21 mouse cellular contexts compared by ENCODE assay signal in the genomic region with DNA sequence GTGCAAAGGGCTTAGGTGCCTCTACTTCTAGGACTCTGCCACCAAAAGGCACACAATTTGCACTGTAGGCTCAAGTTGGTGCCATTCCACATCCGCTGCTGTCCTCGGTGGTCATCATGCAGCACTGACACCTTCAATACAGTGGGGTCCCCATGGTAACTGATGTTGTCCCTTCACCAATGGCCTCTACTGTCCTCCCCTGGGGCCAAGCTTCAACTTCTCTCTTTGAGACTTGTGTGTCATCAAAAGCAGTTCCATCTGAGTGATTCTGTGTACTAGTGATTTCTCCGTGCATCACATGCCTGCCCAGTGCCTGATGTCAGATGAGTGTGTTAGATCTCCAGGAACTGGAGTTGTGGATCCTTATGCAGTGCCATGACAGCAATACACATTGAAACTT.
"Had no signal": no experiment of that assay in that cellular context is flagged by ENCODE, and none has a peak within 500 bp of the region (broad histone marks: within the 10 kb centered on the region; RNA-seq: fewer than 3 reads in every experiment).

No protein-coding gene starts in this region.

- H3K36me3 ChIP-seq: liver, embryonic 13.5 days; liver, embryonic 15.5 days; lung, embryonic 15.5 days; neural tube, embryonic 13.5 days; neural tube, embryonic 15.5 days had no signal

- DNase-seq: liver, embryonic 13.5 days; liver, postnatal 0 days; lung, adult 2 months; lung, postnatal 14 days; lung, postnatal 36 days; right cerebral cortex, postnatal 14 days; spleen, adult 18-20 months; thymus, adult 18-20 months; thymus, postnatal 14 days; thymus, postnatal 4 days had no signal

- H3K27me3 ChIP-seq: liver, embryonic 13.5 days; liver, embryonic 15.5 days; lung, embryonic 15.5 days; megakaryocyte, embryonic 14.5 days; neural tube, embryonic 13.5 days; neural tube, embryonic 15.5 days had no signal

- H3K27ac ChIP-seq: liver, embryonic 13.5 days; liver, embryonic 15.5 days; lung, embryonic 15.5 days; macrophage; neural tube, embryonic 13.5 days; neural tube, embryonic 15.5 days had no signal

- H3K9me3 ChIP-seq: liver, embryonic 13.5 days; liver, embryonic 15.5 days; lung, embryonic 15.5 days; neural tube, embryonic 13.5 days; neural tube, embryonic 15.5 days had no signal

- H3K4me2 ChIP-seq: liver, embryonic 11.5 days; liver, embryonic 13.5 days; liver, embryonic 15.5 days; lung, embryonic 15.5 days; midbrain, embryonic 11.5 days; neural tube, embryonic 13.5 days; neural tube, embryonic 15.5 days had no signal

- H3K9ac ChIP-seq: liver, embryonic 13.5 days; liver, embryonic 15.5 days; liver, postnatal 0 days; lung, embryonic 15.5 days; neural tube, embryonic 13.5 days; neural tube, embryonic 15.5 days had no signal

- H3K4me3 ChIP-seq: liver, embryonic 13.5 days; liver, embryonic 15.5 days; lung, embryonic 15.5 days; megakaryocyte, embryonic 14.5 days; myocyte; neural tube, embryonic 13.5 days; neural tube, embryonic 15.5 days had no signal

- H3K4me1 ChIP-seq: liver, embryonic 13.5 days; liver, embryonic 15.5 days; lung, embryonic 15.5 days; megakaryocyte, embryonic 14.5 days; neural tube, embryonic 13.5 days; neural tube, embryonic 15.5 days had no signal

- ATAC-seq: liver, postnatal 0 days; lung, postnatal 0 days; midbrain, embryonic 16.5 days had no signal
